Mouse (Mus musculus): ENCODE results near the gene Pfdn2.

GRCm38 (mm10) chr1:171349210-171349609, 3.7 kb downstream of the Pfdn2 start:
- TF ChIP-seq CTCF (IDR thresholded peaks at IDR 0.05), result no peak
- no peak for TF ChIP-seq EP300 (IDR thresholded peaks at IDR 0.05; ENCODE audit: insufficient read depth, low read depth, low read length)
- no peak for TF ChIP-seq POLR2A (IDR thresholded peaks at IDR 0.05; ENCODE audit: insufficient read depth, low read depth, low read length)

Measured in heart, adult 2 months (tissue).